Mouse (Mus musculus) brain, embryonic 14.5 days (tissue): ENCODE measurements around the gene 1700016H13Rik. TPM values are rescaled to one million over a fixed set of nuclear protein-coding genes. Genes with fewer than 3 reads are reported as not detected.

ENCODE experiments used
- DNase-seq: peaks from one replicate; pipeline ENCODE4 v3.0.0-alpha.2; 2011; ENCODE audit warnings: low read depth
- CTCF ChIP-seq: fragments of 200-500 bp; IDR thresholded peaks from 2 replicates; pipeline ENCODE4 v1.5.1; 2012; ENCODE audit warnings: inconsistent platforms, mild to moderate bottlenecking, moderate library complexity, borderline replicate concordance; ENCODE audit not compliant: insufficient read depth, insufficient read length; ENCODE audit errors: extremely low read depth
- POLR2A ChIP-seq: fragments of 200-500 bp; IDR thresholded peaks from 2 replicates; pipeline ENCODE4 v1.6.1; 2012; ENCODE audit warnings: mild to moderate bottlenecking, inconsistent platforms, borderline replicate concordance; ENCODE audit not compliant: poor library complexity, insufficient read depth, insufficient read length, severe bottlenecking; ENCODE audit errors: extremely low read depth
- polyA plus RNA-seq: library from polyadenylated mRNA; depleted of rRNA; stranded (reverse); fragments of >200 nt; gene quantifications from 2 replicates; pipeline ENCODE4 v1.2.3, GENCODE M21; 2012

Gene 1700016H13Rik
- polyA plus RNA-seq, 1 experiment, result 0.18 TPM

DNA sequence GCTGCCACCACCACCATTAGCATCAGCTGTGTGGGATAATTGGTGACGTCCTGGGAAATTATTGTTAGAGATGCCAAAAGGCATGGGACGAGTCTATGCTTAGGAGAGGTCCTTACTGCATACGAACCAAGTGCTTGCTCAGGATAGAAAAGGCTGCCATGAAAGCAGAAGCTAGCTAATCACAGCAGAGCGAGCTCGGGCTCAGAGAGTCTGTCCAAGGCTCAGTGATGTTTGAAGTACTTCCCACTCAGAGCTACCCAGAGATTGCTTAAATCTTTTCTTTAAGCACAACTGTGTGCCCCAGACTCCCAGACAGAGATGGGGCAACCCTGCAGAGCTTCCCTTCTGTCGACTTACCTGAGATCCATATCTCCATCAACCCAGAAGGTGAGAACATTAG, 27.3 kb downstream of the 1700016H13Rik start:
- DNase-seq, result no peak
- TF ChIP-seq POLR2A, result no peak
- no peak for TF ChIP-seq CTCF

- TF ChIP-seq CTCF (no peak), POLR2A (no peak)
- no peak for DNase-seq
These were observed 31.0 kb downstream of the 1700016H13Rik start for GRCm38 (mm10) chr5:103624831-103625230.

- TF ChIP-seq CTCF (no peak), POLR2A (no peak)
- peak; percentile 24 for DNase-seq
These were observed 33.5 kb downstream of the 1700016H13Rik start for GRCm38 (mm10) chr5:103622321-103622720.

- TF ChIP-seq CTCF (no peak), POLR2A (no peak)
- no peak for DNase-seq
These were observed 35.4 kb downstream of the 1700016H13Rik start for GRCm38 (mm10) chr5:103620301-103620973.

DNA sequence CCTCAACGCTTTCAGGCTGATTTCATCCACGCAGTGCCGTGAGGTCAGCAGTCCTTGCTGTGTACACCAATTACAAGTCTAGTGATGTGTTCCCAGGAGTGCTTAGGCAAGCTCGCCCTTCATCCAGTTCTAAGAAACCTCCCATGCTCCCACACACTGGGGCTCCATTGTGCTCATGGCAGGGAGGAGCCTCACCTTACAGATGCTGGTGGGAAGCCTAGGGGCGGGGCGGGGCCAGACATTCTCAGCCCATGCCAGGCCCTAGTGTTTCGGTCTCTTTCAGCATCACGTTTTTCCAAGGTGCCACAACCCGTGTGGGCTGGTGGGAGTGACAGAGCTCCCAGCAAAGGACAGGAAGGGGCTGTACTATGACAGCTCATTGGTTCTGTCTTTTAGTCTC, 38.6 kb downstream of the 1700016H13Rik start:
- DNase-seq, result no peak
- no peak for TF ChIP-seq POLR2A
- no peak for TF ChIP-seq CTCF

GRCm38 (mm10) chr5:103614356-103614755, 41.5 kb downstream of the 1700016H13Rik start:
- DNase-seq, result no peak

GRCm38 (mm10) chr5:103612316-103612715, 43.5 kb downstream of the 1700016H13Rik start:
- DNase-seq, result no peak
- TF ChIP-seq POLR2A (no peak), CTCF (no peak)

More at GRCm38 (mm10) chr5:103614356-103614755, 41.5 kb downstream of the 1700016H13Rik start:
- no peak for TF ChIP-seq POLR2A
- no peak for TF ChIP-seq CTCF

GRCm38 (mm10) chr5:103610856-103611472, 44.8 kb downstream of the 1700016H13Rik start:
- no peak for DNase-seq
- no peak for TF ChIP-seq POLR2A
- no peak for TF ChIP-seq CTCF

DNA sequence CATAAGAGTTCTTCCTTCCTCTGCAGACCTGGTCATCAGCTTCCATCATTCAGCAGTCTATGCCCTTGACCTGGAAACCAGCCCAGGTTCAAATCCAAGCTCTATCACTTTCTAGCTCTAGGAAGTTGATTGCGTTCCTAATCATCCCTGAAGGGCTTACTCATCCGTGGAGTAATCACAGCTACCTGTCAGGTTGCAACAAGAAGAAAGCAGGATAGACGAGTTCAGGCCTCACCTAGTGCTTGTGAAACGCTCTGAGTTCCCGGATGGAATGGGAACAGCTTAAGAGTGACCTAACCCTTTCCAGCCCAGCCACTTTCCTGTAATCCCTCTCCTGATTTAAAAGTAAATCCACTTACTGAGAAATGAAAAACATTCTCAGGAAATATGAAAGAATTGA, 45.7 kb downstream of the 1700016H13Rik start:
- no peak for DNase-seq
- TF ChIP-seq CTCF, result no peak
- TF ChIP-seq POLR2A, result no peak

DNA sequence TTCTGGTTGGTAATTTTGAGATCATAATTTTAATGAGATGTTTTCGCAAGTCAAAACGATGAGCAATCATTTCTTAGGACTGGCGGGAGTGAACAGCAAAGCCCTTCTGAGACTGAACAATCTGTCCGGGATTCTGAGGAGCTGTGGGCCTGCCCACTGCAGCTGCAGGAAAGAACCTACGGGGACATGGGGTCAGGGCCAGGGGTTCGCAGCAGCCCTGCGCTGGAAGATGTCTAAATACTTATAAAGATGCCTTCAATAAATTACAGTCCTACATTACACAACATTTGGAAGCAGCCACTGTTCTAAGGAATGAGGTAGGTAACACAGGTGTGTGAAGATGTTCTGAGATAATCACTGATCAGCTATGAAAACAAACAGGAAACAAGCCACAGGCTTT, 50.1 kb downstream of the 1700016H13Rik start:
- no peak for TF ChIP-seq POLR2A
- no peak for TF ChIP-seq CTCF
- DNase-seq, result no peak

DNA sequence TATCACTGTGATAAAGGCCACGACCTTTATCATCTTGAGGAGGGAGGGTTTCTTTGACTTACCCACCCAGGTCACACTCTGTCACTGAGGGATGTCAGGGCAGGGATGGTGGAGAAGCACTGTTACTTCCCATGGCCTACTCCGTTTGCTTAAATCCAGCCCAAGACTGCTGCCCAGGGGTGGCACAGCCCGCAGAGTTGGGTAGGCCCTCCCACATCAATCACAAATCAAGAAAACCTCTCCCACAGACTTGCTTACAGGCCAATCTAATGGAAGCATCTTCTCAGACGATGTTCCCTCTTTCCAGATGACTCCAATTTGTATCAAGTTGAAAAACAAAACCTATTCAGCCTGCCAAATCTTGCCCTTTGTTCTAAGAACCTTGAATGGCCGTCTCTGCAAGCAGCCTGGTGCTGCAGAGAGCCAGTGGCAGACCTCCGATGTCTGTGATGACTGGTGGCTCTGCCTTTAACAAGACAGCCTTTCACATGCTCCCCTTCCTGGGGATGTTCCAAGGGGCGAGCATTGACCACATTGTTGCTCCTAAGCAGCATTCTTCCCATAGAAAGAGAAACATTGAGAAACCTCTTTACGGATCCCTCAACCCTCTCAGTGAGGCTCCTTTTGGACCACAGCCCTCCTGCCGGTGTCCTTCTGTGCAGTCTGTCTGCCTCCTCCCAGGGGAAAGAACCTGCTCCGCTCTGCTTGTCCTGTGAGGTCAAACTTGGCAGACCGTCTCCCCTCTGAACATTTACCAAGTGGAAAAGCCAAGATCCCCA, 52.5 kb downstream of the 1700016H13Rik start:
- TF ChIP-seq POLR2A, result no peak
- peak; percentile 64 for DNase-seq
